Mouse (Mus musculus) kidney, adult 2 months (tissue): ENCODE measurements at regions not wholly inside any gene's neighbourhood (a gene's known extent, or its start where the extent isn't known, plus 50 kb on each side); places are given as distances from the start of the nearest gene placed in this dataset.

ENCODE experiments used
- DNase-seq: peaks from one replicate; pipeline ENCODE4 v3.0.0; 2021
- H3K27ac ChIP-seq: fragments of 200-500 bp; 2 replicates; pipeline ENCODE4 v1.5.1; 2012; ENCODE audit warnings: low read depth, low read length, control low read depth, inconsistent platforms; ENCODE audit not compliant: insufficient read depth
- H3K27me3 ChIP-seq: fragments of 200-500 bp; replicated peaks from 2 replicates; pipeline ENCODE4 v1.6.1; 2012; ENCODE audit warnings: mild to moderate bottlenecking, moderate library complexity, low read length, inconsistent platforms; ENCODE audit not compliant: control insufficient read depth, insufficient read depth
- H3K36me3 ChIP-seq: fragments of 200-500 bp; 2 replicates; pipeline ENCODE4 v1.6.1; 2012; ENCODE audit warnings: mild to moderate bottlenecking, moderate library complexity, low read length, inconsistent platforms; ENCODE audit not compliant: control insufficient read depth, insufficient read depth
- H3K4me1 ChIP-seq: fragments of 200-500 bp; 2 replicates; pipeline ENCODE4 v1.6.1; 2011; ENCODE audit warnings: low read length; ENCODE audit not compliant: control insufficient read depth, insufficient read depth
- H3K4me3 ChIP-seq: fragments of 200-500 bp; 2 replicates; pipeline ENCODE4 v1.5.1; 2011; ENCODE audit warnings: mild to moderate bottlenecking, low read depth, low read length, control low read depth; ENCODE audit not compliant: insufficient read depth
- CTCF ChIP-seq: fragments of 200-500 bp; conservative IDR thresholded peaks from 2 replicates; pipeline ENCODE4 v1.5.1; 2011; ENCODE audit warnings: low read depth, mild to moderate bottlenecking, control low read depth, low read length, moderate library complexity, mixed read lengths; ENCODE audit not compliant: insufficient read depth, insufficient read length
- POLR2A ChIP-seq: fragments of 200-500 bp; IDR thresholded peaks from one replicate; pipeline ENCODE4 v1.6.1; 2011; ENCODE audit warnings: low read depth, low read length, control low read depth
- WGBS: fragments of 180-500 bp; shearing (Covaris S2); methylation state at CpG from one replicate; pipeline ENCODE4 v1.1.7; 2018; 5-methylcytosine and 5-hydroxymethylcytosine counted together

- Histone ChIP-seq H3K4me1 (no peaks in the 10 kb centered on the region), H3K36me3 (no peaks in the 10 kb centered on the region), H3K27me3 (no peaks in the 10 kb centered on the region), H3K27ac (no peak overlapping the region), H3K4me3 (no peak overlapping the region)
- no peak for TF ChIP-seq POLR2A
- WGBS = 76% methylated on average over 9 of the region's 9 CpGs
- DNase-seq = no peak
Observed at GRCm38 (mm10) chr12:12484921-12485680, 223.2 kb downstream of the Fam49a start.

- no peaks in the 10 kb centered on the region for H3K4me1 ChIP-seq
- TF ChIP-seq CTCF (no peak), POLR2A (no peak)
- no peaks in the 10 kb centered on the region for H3K27me3 ChIP-seq
- H3K4me3 ChIP-seq = no peak overlapping the region
- DNase-seq = no peak
- no peak overlapping the region for H3K27ac ChIP-seq
- WGBS = 89% methylated on average over 2 of the region's 2 CpGs
- H3K36me3 ChIP-seq = no peaks in the 10 kb centered on the region
Observed at GRCm38 (mm10) chr12:12480451-12480850, 218.5 kb downstream of the Fam49a start.

- Histone ChIP-seq H3K4me1 (no peaks in the 10 kb centered on the region), H3K36me3 (no peaks in the 10 kb centered on the region), H3K4me3 (no peak overlapping the region), H3K27me3 (no peaks in the 10 kb centered on the region), H3K27ac (no peak overlapping the region)
- 36% methylated on average over 2 of the region's 2 CpGs for WGBS
- TF ChIP-seq CTCF (no peak), POLR2A (no peak)
- no peak for DNase-seq
Observed at GRCm38 (mm10) chr12:12452086-12452485, 190.1 kb downstream of the Fam49a start.

GRCm38 (mm10) chr12:12446768-12447167 is 184.8 kb downstream of the Fam49a start:
- Histone ChIP-seq H3K27me3 (no peaks in the 10 kb centered on the region), H3K36me3 (no peaks in the 10 kb centered on the region), H3K4me1 (no peaks in the 10 kb centered on the region), H3K4me3 (no peak overlapping the region), H3K27ac (no peak overlapping the region)
- TF ChIP-seq POLR2A = no peak
- TF ChIP-seq CTCF = no peak
- no peak for DNase-seq
- WGBS = 69% methylated on average over 2 of the region's 2 CpGs

GRCm38 (mm10) chr12:12446281-12446680 is 184.3 kb downstream of the Fam49a start:
- no peak overlapping the region for H3K27ac ChIP-seq
- no peak overlapping the region for H3K4me3 ChIP-seq
- no peak for DNase-seq
- TF ChIP-seq POLR2A = no peak
- no peak for TF ChIP-seq CTCF
- WGBS = 96% methylated on average over 3 of the region's 3 CpGs
- no peaks in the 10 kb centered on the region for H3K4me1 ChIP-seq
- no peaks in the 10 kb centered on the region for H3K36me3 ChIP-seq
- no peaks in the 10 kb centered on the region for H3K27me3 ChIP-seq

- Histone ChIP-seq H3K27ac (no peak overlapping the region), H3K27me3 (no peaks in the 10 kb centered on the region), H3K4me3 (no peak overlapping the region), H3K4me1 (no peaks in the 10 kb centered on the region), H3K36me3 (no peaks in the 10 kb centered on the region)
- no peak for TF ChIP-seq POLR2A
- no peak for TF ChIP-seq CTCF
- 89% methylated on average over 4 of the region's 4 CpGs for WGBS
- DNase-seq = no peak
Observed at GRCm38 (mm10) chr12:12442872-12443271, 180.9 kb downstream of the Fam49a start.

GRCm38 (mm10) chr12:12436379-12436778 is 174.4 kb downstream of the Fam49a start:
- Histone ChIP-seq H3K27me3 (no peaks in the 10 kb centered on the region), H3K36me3 (no peaks in the 10 kb centered on the region), H3K4me1 (no peaks in the 10 kb centered on the region), H3K27ac (no peak overlapping the region), H3K4me3 (no peak overlapping the region)
- TF ChIP-seq CTCF (peak; percentile 50), POLR2A (no peak)
- WGBS = 100% methylated on average over 1 of the region's 1 CpGs
- peak; percentile 7 for DNase-seq

- Histone ChIP-seq H3K4me3 (no peak overlapping the region), H3K27ac (no peak overlapping the region), H3K36me3 (no peaks in the 10 kb centered on the region), H3K27me3 (no peaks in the 10 kb centered on the region), H3K4me1 (no peaks in the 10 kb centered on the region)
- WGBS = 71% methylated on average over 1 of the region's 1 CpGs
- no peak for TF ChIP-seq CTCF
- TF ChIP-seq POLR2A = no peak
- DNase-seq = no peak
Observed at GRCm38 (mm10) chr12:12432597-12432996, 170.7 kb downstream of the Fam49a start.
